Comparison of ENCODE assay signal across 8 mouse cellular contexts in the genomic region with DNA sequence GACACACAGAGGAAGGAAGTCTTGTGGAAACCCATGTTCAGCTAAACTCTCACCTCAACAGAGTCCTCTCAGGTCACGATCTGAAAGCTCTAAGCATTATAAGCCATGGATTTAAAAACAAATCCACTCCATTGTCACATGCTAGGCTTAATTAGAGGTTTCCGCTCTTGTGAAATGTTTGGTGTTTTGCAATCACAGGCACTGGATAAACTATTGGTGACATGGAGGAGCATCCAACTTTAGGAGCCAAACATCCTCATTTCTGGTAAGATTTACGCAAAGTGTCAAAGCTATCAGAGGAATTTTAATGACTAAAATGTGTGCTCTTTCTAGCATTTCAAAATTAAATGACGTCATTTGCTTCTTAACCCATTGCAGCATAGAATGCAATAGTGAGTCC.
DNase-seq lines count a peak whose midpoint lies in the region; ATAC-seq lines count a peak whose summit lies in the region.

No protein-coding gene starts in this region.

- peak overlapping the region; percentile 74 for H3K27ac ChIP-seq in hindbrain, embryonic 10.5 days
- no peak overlapping the region for H3K27ac ChIP-seq in hindbrain, embryonic 16.5 days (ENCODE audit: low read depth, low read length)
- H3K27ac ChIP-seq in embryonic facial prominence, embryonic 11.5 days (replicated peaks; ENCODE audit: low read depth, low read length): peak overlapping the region; percentile 75; the same call in 1 of the 2 replicates
- H3K27ac ChIP-seq in hindbrain, embryonic 12.5 days: peak overlapping the region; percentile 67
- no peak overlapping the region for H3K27ac ChIP-seq in midbrain, embryonic 14.5 days (replicated peaks; ENCODE audit: low read depth, low read length)

- no peak for DNase-seq in hindbrain, embryonic 10.5 days (ENCODE audit: low spot score)
- peak; percentile 16 for DNase-seq in embryonic facial prominence, embryonic 11.5 days (ENCODE audit: low spot score)
- peak; percentile 77 for DNase-seq in lung, postnatal 36 days
- DNase-seq in testis, postnatal 10 days (ENCODE audit: low spot score): no peak
- no peak for DNase-seq in right cerebral cortex, postnatal 36 days (ENCODE audit: low spot score in 2 of 2)
- DNase-seq in midbrain, embryonic 14.5 days: no peak

- WGBS in hindbrain, embryonic 10.5 days: 85% methylated on average over 4 of the region's 4 CpGs
- 77% methylated on average over 4 of the region's 4 CpGs for WGBS in hindbrain, embryonic 16.5 days
- WGBS in embryonic facial prominence, embryonic 11.5 days: 64% methylated on average over 4 of the region's 4 CpGs
- 82% methylated on average over 4 of the region's 4 CpGs for WGBS in hindbrain, embryonic 12.5 days
- 70% methylated on average over 4 of the region's 4 CpGs for WGBS in midbrain, embryonic 14.5 days

- no peak overlapping the region for H3K4me3 ChIP-seq in hindbrain, embryonic 10.5 days
- H3K4me3 ChIP-seq in hindbrain, embryonic 16.5 days (ENCODE audit: low read length): no peak overlapping the region
- no peak overlapping the region for H3K4me3 ChIP-seq in embryonic facial prominence, embryonic 11.5 days (ENCODE audit: low read depth, low read length)
- no peak overlapping the region for H3K4me3 ChIP-seq in hindbrain, embryonic 12.5 days
- no peak overlapping the region for H3K4me3 ChIP-seq in midbrain, embryonic 14.5 days (replicated peaks; ENCODE audit: low read depth, low read length)

- H3K36me3 ChIP-seq in hindbrain, embryonic 10.5 days: no peaks in the 10 kb centered on the region
- no peaks in the 10 kb centered on the region for H3K36me3 ChIP-seq in hindbrain, embryonic 16.5 days (ENCODE audit: control insufficient read depth, insufficient read depth, low read length)
- H3K36me3 ChIP-seq in embryonic facial prominence, embryonic 11.5 days (replicated peaks; ENCODE audit: control insufficient read depth, insufficient read depth, low read depth, low read length): no peaks in the 10 kb centered on the region
- H3K36me3 ChIP-seq in hindbrain, embryonic 12.5 days: no peaks in the 10 kb centered on the region
- no peaks in the 10 kb centered on the region for H3K36me3 ChIP-seq in midbrain, embryonic 14.5 days (ENCODE audit: control insufficient read depth, insufficient read depth, low read length)

- H3K9ac ChIP-seq in hindbrain, embryonic 16.5 days (ENCODE audit: low read depth, low read length): no peak overlapping the region
- no peak overlapping the region for H3K9ac ChIP-seq in embryonic facial prominence, embryonic 11.5 days (replicated peaks; ENCODE audit: low read length)
- H3K9ac ChIP-seq in hindbrain, embryonic 12.5 days: no peak overlapping the region
- no peak overlapping the region for H3K9ac ChIP-seq in midbrain, embryonic 14.5 days (replicated peaks; ENCODE audit: low read length)

- H3K9me3 ChIP-seq in hindbrain, embryonic 10.5 days: no peaks in the 10 kb centered on the region
- no peaks in the 10 kb centered on the region for H3K9me3 ChIP-seq in hindbrain, embryonic 16.5 days (ENCODE audit: control insufficient read depth, low read length)
- H3K9me3 ChIP-seq in embryonic facial prominence, embryonic 11.5 days (replicated peaks; ENCODE audit: control insufficient read depth, low read length): no peaks in the 10 kb centered on the region
- no peaks in the 10 kb centered on the region for H3K9me3 ChIP-seq in hindbrain, embryonic 12.5 days (replicated peaks)
- no peaks in the 10 kb centered on the region for H3K9me3 ChIP-seq in midbrain, embryonic 14.5 days (ENCODE audit: control insufficient read depth, low read length)

- ATAC-seq in hindbrain, embryonic 16.5 days: no peak
- no peak for ATAC-seq in embryonic facial prominence, embryonic 11.5 days (replicated peaks; ENCODE audit: insufficient number of reproducible peaks, low FRiP score, low TSS enrichment, low read depth)
- ATAC-seq in hindbrain, embryonic 12.5 days (ENCODE audit: low FRiP score): no peak
- ATAC-seq in midbrain, embryonic 14.5 days (ENCODE audit: low FRiP score, low TSS enrichment): no peak

- no peak overlapping the region for H3K4me2 ChIP-seq in hindbrain, embryonic 16.5 days (ENCODE audit: low read length)
- no peak overlapping the region for H3K4me2 ChIP-seq in embryonic facial prominence, embryonic 11.5 days (ENCODE audit: low read depth, low read length)
- H3K4me2 ChIP-seq in hindbrain, embryonic 12.5 days (replicated peaks): no peak overlapping the region
- H3K4me2 ChIP-seq in midbrain, embryonic 14.5 days (ENCODE audit: low read length): no peak overlapping the region

- peaks cover 19% of the 10 kb centered on the region for H3K4me1 ChIP-seq in hindbrain, embryonic 10.5 days (replicated peaks)
- peaks cover 16% of the 10 kb centered on the region for H3K4me1 ChIP-seq in hindbrain, embryonic 16.5 days (ENCODE audit: control insufficient read depth, insufficient read depth, low read depth, low read length)
- H3K4me1 ChIP-seq in embryonic facial prominence, embryonic 11.5 days (ENCODE audit: control insufficient read depth, insufficient read depth, low read length): peaks cover 8% of the 10 kb centered on the region
- H3K4me1 ChIP-seq in hindbrain, embryonic 12.5 days: peaks cover 18% of the 10 kb centered on the region
- peaks cover 13% of the 10 kb centered on the region for H3K4me1 ChIP-seq in midbrain, embryonic 14.5 days (ENCODE audit: control insufficient read depth, insufficient read depth, low read length)

- H3K27me3 ChIP-seq in hindbrain, embryonic 10.5 days (ENCODE audit: insufficient read depth, poor library complexity, severe bottlenecking): peaks cover 3% of the 10 kb centered on the region; the same call in 1 of the 2 replicates
- no peaks in the 10 kb centered on the region for H3K27me3 ChIP-seq in hindbrain, embryonic 16.5 days (replicated peaks; ENCODE audit: control insufficient read depth, insufficient read depth, low read length)
- H3K27me3 ChIP-seq in embryonic facial prominence, embryonic 11.5 days (ENCODE audit: control insufficient read depth, insufficient read depth, low read length): no peaks in the 10 kb centered on the region
- H3K27me3 ChIP-seq in hindbrain, embryonic 12.5 days: no peaks in the 10 kb centered on the region
- no peaks in the 10 kb centered on the region for H3K27me3 ChIP-seq in midbrain, embryonic 14.5 days (ENCODE audit: control insufficient read depth, insufficient read depth, low read length)

Comparison
In these comparisons a context has a peak if more than half of its experiments do, and no peak if none do; other contexts are left out.
1. H3K27ac ChIP-seq: peak in hindbrain, embryonic 10.5 days (single experiment), embryonic facial prominence, embryonic 11.5 days (single experiment) and hindbrain, embryonic 12.5 days (single experiment); none in hindbrain, embryonic 16.5 days (single experiment) and midbrain, embryonic 14.5 days (single experiment).
2. DNase-seq: peak in embryonic facial prominence, embryonic 11.5 days (single experiment) and lung, postnatal 36 days (single experiment); none in hindbrain, embryonic 10.5 days (single experiment), testis, postnatal 10 days (single experiment), right cerebral cortex, postnatal 36 days (0 of 2) and midbrain, embryonic 14.5 days (single experiment).